Mouse (Mus musculus) CH12.LX (cell line): ENCODE results near the gene P2ry14.

ENCODE experiments used
- BHLHE40 ChIP-seq: IDR thresholded peaks from 2 replicates; pipeline ENCODE4 v1.6.1; 2011; ENCODE audit warnings: mild to moderate bottlenecking, low read depth, low read length, improper control_type of control experiment
- EP300 ChIP-seq: IDR thresholded peaks from 2 replicates; pipeline ENCODE4 v1.6.1; 2011; ENCODE audit warnings: low read length, improper control_type of control experiment
- HCFC1 ChIP-seq: IDR thresholded peaks from 2 replicates; pipeline ENCODE4 v1.6.1; 2012; ENCODE audit warnings: low read depth, mild to moderate bottlenecking, inconsistent platforms, low read length, improper control_type of control experiment
- POLR2A ChIP-seq: IDR thresholded peaks from 2 replicates; pipeline ENCODE4 v1.6.1; 2011; ENCODE audit warnings: low read depth, mild to moderate bottlenecking, improper control_type of control experiment, low read length
- POLR2AphosphoS2 ChIP-seq: IDR thresholded peaks from 2 replicates; pipeline ENCODE4 v1.6.1; 2011; ENCODE audit warnings: low read depth, low read length, improper control_type of control experiment
- SMC3 ChIP-seq: IDR thresholded peaks from 2 replicates; pipeline ENCODE4 v1.6.1; 2011; ENCODE audit warnings: low read depth, low read length, improper control_type of control experiment

- TF ChIP-seq EP300: no peak
- TF ChIP-seq POLR2A: no peak
- no peak for TF ChIP-seq BHLHE40
- TF ChIP-seq HCFC1: no peak
- TF ChIP-seq SMC3: no peak
- no peak for TF ChIP-seq POLR2AphosphoS2
Observed at GRCm38 (mm10) chr3:59097421-59097820, 56.0 kb downstream of the P2ry14 start.
